Mouse (Mus musculus) erythroblast, embryonic 14.5 days (primary cell): ENCODE results near the gene Pard3b.

Experiments
- GATA1 ChIP-seq: IDR thresholded peaks from 2 replicates; pipeline ENCODE4 v1.6.1; 2012; ENCODE audit warnings: low read length, inconsistent platforms, mixed read lengths
- TAL1 ChIP-seq: IDR thresholded peaks from 3 replicates; pipeline ENCODE4 v1.6.1; 2012; ENCODE audit warnings: low read length, inconsistent platforms, mixed read lengths

GRCm38 (mm10) chr1:62678611-62679344 lies 1040.2 kb downstream of the Pard3b start:
- no peak for TF ChIP-seq TAL1
- no peak for TF ChIP-seq GATA1
